Mouse (Mus musculus) urinary bladder, postnatal 25 days (tissue): ENCODE data around the gene Slamf8.

ENCODE experiments used
- DNase-seq: peaks from one replicate; pipeline ENCODE4 v3.0.0; 2022; ENCODE audit warnings: low spot score

Slamf8 gene

DNA sequence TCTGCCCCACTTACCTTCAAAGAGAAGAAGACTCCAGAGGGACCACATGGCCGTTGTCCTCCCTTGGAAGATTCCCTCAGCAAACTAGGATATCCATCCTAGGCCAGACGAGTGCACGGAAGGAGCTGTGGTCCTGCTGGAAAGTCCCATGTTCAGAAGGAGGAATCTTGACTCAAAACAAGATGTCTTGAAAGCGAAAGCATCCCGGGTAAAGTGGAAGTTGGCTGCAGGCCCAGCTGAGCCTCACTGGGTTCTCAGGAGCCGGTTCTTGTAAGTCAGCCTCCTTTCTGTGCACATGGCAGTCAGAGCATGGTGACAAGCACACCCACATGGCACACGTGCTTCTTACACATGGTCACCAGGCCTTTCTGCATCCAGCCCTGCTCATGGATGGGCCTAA lies at the start of gene Slamf8:
Gene Slamf8, minus strand, starts transcription at position 184 of the 400 bp plus-strand sequence.
- DNase-seq: no peak

DNA sequence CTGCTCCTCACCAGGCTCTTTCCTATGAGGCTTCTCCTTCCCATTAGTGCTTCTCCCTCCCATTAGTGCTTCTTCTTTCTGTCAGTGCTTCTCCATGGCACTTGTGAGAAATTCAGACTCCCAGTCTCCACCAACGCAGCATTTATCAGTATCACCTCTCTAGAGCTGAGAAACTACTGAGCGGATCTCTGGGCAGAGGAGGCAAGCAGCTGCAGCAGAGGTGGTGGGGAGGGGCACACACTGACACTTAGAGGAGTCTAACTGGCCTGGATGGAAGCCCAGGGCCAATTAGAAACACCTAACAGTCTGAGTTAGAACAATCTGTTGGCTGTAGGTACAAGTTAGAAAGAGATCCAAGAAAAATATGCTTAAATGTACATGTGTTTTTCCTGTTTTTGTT lies 48.4 kb upstream of the Slamf8 start:
- DNase-seq: no peak

DNA sequence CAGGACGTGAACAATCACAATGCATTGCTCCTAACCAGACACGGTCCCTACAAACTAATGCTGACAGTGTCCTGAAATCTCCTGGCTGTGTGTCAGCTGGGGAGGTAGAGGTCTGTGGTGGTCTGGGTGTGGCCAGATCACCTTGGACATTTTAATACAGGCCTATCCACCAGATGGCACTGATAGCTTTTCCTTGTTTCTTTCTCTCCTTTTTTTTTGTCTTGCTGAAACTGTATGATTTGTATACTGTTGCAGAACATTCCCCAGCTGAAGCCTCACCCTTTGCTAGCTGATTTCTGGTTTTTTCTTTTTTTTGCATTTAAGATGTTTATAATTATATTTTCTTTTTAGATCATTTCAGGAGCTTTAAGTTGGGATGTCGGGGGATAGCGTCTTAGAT lies 47.4 kb upstream of the Slamf8 start:
- no peak for DNase-seq

DNA sequence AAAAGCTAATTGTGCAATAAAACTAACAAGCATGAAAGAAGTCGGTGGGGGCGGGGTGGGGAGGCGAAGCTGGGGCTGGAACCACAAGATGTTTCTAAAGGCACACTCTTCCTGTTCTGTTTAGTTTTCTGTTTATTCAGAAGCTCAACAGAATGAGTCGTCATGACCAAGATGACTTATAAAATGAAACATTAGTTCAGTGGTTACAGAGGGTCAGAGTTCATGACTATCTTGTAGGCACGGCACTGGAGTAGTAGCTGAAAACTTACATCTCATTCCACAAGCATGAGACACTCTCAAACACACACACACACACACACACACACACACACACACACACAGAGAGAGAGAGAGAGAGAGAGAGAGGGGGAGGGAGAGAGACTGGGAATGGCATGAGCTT lies 45.9 kb upstream of the Slamf8 start:
- no peak for DNase-seq

DNA sequence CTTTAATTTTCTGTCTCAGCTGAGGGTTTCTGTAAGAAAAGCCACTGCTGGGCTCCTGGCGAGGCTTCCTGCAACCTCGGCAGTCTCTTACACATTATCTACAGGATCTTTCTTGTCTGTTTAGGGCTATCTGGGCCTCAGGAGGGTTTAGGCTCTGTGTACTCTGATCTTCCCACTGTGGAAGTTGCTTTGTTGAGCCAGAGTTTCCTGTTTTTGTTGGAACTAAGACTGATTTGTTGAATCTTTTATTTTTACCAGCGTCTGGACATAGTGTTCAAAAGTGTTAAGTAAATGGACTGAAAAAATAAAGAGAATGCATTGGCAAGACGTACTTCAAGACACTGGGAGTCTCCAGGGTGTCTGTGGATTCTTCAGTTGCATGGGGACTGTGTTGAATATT lies 44.9 kb upstream of the Slamf8 start:
- DNase-seq: no peak

DNA sequence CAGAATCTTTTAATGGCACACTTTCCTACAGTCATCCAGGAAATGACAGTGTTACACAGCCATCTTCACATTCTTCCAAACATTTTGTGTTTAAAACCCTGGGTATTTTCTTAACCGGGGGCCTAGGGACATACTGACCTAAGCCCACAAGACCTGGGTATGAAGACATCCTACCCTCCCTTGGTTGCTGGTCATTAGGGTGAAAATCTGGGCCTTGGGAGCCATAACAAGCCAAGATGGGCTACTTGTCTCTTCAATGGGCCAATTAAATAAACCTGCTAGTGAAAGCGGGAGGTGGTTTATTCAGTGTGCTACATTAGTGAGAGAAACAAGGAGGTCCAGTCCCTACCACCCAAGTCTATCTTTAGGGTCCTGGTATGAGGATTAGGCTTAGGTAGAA lies 43.8 kb upstream of the Slamf8 start:
- no peak for DNase-seq

DNA sequence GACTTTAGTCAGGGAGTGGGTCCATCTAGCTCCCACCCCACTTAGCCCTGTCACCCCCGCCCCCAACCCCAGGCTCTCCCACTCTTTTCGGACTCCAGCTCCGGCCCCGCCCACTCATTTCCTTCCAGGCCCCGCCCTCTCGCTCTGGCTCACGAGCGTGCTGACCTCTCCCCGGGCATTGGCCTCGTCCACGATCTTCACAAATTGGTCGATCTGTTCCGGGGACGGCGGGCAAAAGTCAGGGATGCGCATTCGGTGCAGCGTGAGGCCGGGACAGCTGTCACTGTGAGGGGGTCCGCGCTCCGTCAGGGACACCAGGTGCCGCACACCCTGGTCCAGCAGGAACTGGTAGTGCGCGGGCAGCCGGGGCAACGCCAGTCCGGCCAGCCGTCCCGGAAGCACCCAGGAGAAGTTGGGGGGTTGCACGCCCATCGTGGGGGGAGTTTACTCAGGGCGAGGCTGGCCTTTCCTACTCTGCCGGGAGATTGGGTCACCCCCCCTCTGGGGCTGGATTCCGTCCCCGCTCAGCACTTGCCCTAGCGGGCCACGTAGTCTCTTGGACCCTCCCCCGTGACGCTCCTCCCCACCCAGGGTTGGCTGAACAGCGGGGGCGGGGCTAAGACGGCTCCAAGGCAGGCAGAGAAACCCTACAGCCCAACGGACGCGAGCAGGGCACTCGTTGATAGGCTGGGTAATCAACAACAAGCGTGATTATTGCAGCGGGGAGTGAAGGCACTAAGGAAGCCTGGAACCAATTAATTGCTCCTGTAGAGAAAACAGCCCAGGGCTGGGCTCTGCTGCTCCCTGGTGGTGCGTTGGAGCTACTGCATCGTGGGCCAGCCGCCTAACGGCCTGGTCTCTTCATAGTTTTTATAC lies 42.3 kb upstream of the Slamf8 start, which contains the start of gene Dusp23:
Gene Dusp23, minus strand, starts transcription at position 512 of the 876 bp plus-strand sequence.
- DNase-seq: peak; percentile 95

DNA sequence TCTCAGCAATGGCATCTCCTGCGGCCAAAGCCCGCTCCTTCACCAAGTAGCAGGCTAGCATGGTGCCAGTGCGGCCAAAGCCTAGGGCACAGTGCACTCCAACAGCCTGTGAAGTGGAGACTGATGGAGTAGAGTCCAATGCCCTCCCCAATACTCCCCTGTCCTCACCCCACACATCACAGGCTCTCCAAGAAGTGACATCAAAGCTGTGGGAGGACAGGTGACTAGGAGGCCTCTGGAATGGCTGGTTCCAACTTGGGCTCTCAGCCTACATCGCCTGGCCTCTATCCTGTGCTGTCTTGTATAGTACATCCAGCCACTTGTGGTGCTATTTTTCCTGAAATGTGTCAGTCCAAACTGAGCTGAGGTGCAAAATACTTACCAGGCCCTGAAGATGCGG lies 41.4 kb upstream of the Slamf8 start:
- no peak for DNase-seq

DNA sequence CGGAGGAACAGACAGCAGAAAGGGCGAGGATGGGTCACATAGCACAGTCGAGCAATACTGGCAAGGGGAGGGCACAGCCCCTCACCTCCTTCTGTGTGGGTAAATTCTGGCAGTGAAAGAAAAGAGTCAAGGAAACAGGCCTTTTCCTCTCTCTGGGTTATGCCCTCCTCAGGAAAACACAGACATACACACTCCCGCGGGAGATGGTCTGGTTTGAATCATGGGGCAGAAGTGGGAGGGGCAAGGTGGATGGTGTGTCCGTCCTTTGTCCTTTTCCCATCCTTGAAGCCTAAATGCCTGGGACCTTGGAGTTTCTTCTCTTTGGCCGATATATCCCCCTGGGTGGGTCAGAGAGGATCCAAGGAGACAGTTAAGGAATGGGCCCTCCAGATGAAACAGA lies 39.5 kb upstream of the Slamf8 start:
- no peak for DNase-seq

- DNase-seq: no peak
Measured at GRCm38 (mm10) chr1:172626306-172626705, 35.9 kb upstream of the Slamf8 start.

GRCm38 (mm10) chr1:172624081-172624480 lies 33.7 kb upstream of the Slamf8 start:
- no peak for DNase-seq

GRCm38 (mm10) chr1:172623599-172623998 lies 33.2 kb upstream of the Slamf8 start:
- no peak for DNase-seq

DNA sequence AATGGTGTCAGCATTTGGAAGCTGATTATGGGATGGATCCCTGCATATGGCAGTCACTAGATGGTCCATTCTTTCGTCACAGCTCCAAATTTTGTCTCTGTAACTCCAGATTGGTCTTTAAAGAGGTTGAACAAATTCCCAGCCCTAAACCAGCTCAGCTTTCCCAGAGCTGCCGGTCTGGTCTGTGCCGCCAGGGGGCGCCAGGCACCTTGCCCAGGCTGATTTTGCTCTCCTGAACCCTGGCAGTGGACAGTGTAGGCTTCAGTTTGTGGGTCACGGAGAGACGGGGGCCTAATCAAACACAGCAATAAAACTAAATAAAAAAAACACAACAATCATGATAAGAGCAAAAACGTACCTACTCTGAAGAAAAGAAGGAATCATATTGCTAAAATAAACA lies 28.9 kb upstream of the Slamf8 start:
- DNase-seq: peak; percentile 79

GRCm38 (mm10) chr1:172618141-172618540 lies 27.8 kb upstream of the Slamf8 start:
- no peak for DNase-seq

GRCm38 (mm10) chr1:172617365-172618076 lies 27.2 kb upstream of the Slamf8 start:
- DNase-seq: no peak

GRCm38 (mm10) chr1:172616537-172617300 lies 26.4 kb upstream of the Slamf8 start:
- DNase-seq: no peak

DNA sequence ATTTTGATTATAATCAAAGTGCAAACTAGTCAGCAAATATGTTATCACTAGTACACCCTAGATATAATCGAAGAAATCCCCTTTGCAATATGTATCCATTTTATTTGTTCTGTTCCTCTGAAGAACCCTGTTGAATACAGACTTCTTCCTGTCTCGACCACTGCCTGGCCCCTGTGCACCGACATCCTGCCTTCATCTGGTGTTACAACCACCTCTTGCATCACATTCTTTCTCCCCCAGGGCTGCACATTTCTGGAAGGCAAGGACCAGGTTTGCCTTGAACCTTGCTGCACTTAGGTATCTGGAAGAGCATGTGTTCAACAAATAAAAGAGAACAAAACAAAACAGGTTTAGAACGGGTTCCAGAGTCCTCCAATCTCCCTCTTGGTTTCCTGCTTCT lies 25.0 kb upstream of the Slamf8 start:
- DNase-seq: no peak

DNA sequence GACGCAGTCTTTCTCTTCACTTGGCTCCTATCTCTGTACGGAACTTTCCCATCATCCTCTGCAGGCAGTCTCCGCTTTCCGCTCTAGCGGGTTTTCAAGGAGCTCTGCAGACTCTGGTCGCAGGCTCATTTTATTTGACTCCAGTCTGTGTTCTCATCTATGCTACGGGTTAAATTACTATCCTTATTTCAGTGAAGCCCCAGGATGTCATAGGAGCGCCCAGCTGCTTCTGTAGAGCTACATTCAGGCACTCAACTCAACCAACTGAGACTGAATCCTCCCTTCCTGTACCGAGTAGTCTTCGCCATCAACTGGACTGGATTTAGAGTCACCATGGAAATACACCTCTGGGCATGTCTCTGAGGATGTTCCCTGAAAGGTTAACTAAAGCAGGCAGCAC lies 24.3 kb upstream of the Slamf8 start:
- no peak for DNase-seq

DNA sequence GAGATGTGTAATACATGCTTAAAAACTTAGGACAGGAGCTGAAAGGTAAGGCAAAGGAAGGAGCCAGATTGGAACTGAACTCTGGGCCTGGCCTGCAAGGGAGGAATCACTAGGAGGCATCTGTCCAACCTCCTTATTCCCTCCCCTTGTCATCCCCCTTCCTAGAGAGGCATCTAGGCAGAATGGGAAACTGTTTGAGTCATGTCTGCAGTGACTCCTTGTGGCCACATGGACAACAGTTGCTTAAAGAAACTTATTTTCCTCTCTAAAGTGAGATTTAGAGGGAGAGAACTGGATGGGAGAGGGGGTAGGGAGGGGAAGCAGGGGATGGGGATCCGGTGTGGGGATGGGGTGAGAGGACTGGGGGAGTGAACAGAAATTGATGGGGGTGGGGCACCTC lies 22.4 kb upstream of the Slamf8 start:
- DNase-seq: no peak

GRCm38 (mm10) chr1:172611304-172611703 lies 20.9 kb upstream of the Slamf8 start:
- DNase-seq: no peak

GRCm38 (mm10) chr1:172602326-172602725 lies 12.0 kb upstream of the Slamf8 start, which contains the start of gene Fcrl6:
Fcrl6 (minus strand) TSS chr1:172602551.
- DNase-seq: no peak

GRCm38 (mm10) chr1:172594495-172594894 lies 4.1 kb upstream of the Slamf8 start:
- peak; percentile 19 for DNase-seq
